In the genomic region with DNA sequence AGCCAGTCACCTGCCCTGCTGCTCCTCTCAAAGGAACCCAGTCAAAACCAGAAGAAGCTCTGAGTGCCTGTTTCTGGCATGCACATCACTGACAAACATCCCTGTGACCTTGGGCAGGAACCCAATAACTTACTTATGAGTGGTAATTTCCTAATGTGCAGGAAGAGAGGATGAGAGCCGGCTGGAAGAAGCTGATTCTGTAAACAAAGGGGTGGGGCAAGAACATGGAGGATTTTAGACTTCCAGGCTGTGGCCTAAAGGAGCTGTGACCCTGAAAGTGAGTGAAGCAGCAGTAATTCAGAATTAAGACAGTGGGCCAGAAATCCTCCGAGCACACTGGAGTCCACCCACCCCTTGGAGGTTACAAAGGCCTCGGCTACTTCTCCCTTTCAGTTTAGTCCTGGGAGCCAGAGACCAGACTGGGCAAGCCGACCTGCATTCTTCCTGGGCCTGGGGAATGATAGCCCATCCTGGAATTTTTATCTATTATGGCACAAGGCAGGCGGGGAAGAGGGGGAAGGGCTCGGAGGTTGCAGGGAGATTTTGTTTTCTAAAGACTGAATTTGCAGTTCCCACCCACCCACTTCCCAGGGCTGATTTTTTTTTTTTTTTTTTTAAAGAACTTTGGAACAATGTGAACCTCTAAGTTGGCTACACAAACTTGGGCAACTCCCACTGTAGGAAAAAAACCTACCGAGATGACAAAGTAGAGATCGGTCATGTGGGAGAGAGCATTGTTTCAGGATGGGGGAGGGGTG, we compare ENCODE assay signal across 8 mouse cellular contexts. TPM values are rescaled to one million over a fixed set of nuclear protein-coding genes. Genes with fewer than 3 reads are reported as not detected.
DNase-seq lines count a peak whose midpoint lies in the region; ATAC-seq and TF ChIP-seq lines count a peak whose summit lies in the region.

No protein-coding gene starts in this region.

- ATAC-seq in intestine, postnatal 0 days: no peak
- ATAC-seq in monocyte, adult 5-6 weeks (replicated peaks; ENCODE audit: insufficient number of reproducible peaks, low FRiP score, low TSS enrichment, poor library complexity, severe bottlenecking): no peak

- no peaks in the 10 kb centered on the region for H3K27me3 ChIP-seq in CH12.LX (replicated peaks)
- no peaks in the 10 kb centered on the region for H3K27me3 ChIP-seq in intestine, postnatal 0 days (replicated peaks; ENCODE audit: control insufficient read depth, insufficient read depth, low read length)

- in situ Hi-C loops in CH12.LX (cut with MboI; ENCODE audit: low pct_ligation_motif_present, low pct_unique_long_range_greater_than_20kb, low sequenced_read_pairs): no loop called here

- H3K9me3 ChIP-seq in CH12.LX (replicated peaks; ENCODE audit: low read length): no peaks in the 10 kb centered on the region
- no peaks in the 10 kb centered on the region for H3K9me3 ChIP-seq in intestine, postnatal 0 days (ENCODE audit: control insufficient read depth)

- TF ChIP-seq EP300 in CH12.LX (IDR thresholded peaks at IDR 0.05; ENCODE audit: low read length): no peak

- peaks cover 0 to under 1% of the 10 kb centered on the region in 2 experiments for H3K36me3 ChIP-seq in CH12.LX (replicated peaks in 1 of 2; ENCODE audit: control insufficient read depth in 1 of 2, insufficient read depth in 1 of 2, low read length in 1 of 2)
- no peaks in the 10 kb centered on the region for H3K36me3 ChIP-seq in intestine, postnatal 0 days (ENCODE audit: control insufficient read depth, insufficient read depth)

- peak overlapping the region; percentile 70 for H3K9ac ChIP-seq in CH12.LX (ENCODE audit: insufficient read depth, low read depth)
- H3K9ac ChIP-seq in intestine, postnatal 0 days (ENCODE audit: low read depth, low read length): no peak overlapping the region

- no peak for TF ChIP-seq CTCF in CH12.LX (conservative IDR thresholded peaks at IDR 0.05 in 1 of 2, IDR thresholded peaks at IDR 0.05 in 1 of 2; ENCODE audit: low read depth in 2 of 2, low read length in 2 of 2)
- TF ChIP-seq CTCF in intestine, postnatal 0 days (IDR thresholded peaks at IDR 0.05; ENCODE audit: low read depth): no peak

- peak overlapping the region; percentile 85 for H3K4me2 ChIP-seq in CH12.LX (ENCODE audit: insufficient read depth, low read depth, poor library complexity, severe bottlenecking)
- 0 out of 2 replicates have a peak overlapping the region, but pooled peaks have one; percentile 14 for H3K4me2 ChIP-seq in intestine, postnatal 0 days (replicated peaks; ENCODE audit: low read depth)

- WGBS in intestine, postnatal 0 days: 12% methylated on average over 8 of the region's 8 CpGs

- DNase-seq in CH12.LX (ENCODE audit: extremely low read depth): no peak
- DNase-seq in adrenal gland, postnatal 36 days: peak; percentile 72 to 77
- DNase-seq in heart, adult 11 months: peak; percentile 97
- DNase-seq in lung, adult 18-20 months: peak; percentile 72 to 86
- DNase-seq in retina, postnatal 1 day: peak; percentile 71
- DNase-seq in frontal cortex, postnatal 25 days (ENCODE audit: low spot score in 2 of 2): no peak

- peaks cover 20 to 60% of the 10 kb centered on the region in 2 experiments for H3K4me1 ChIP-seq in CH12.LX (ENCODE audit: control insufficient read depth in 1 of 2, insufficient read depth in 2 of 2)
- H3K4me1 ChIP-seq in intestine, postnatal 0 days (replicated peaks; ENCODE audit: control insufficient read depth, insufficient read depth, low read length): peaks cover 32% of the 10 kb centered on the region

- peak; percentile 26; the same call in 1 of the 2 replicates for TF ChIP-seq POLR2A in CH12.LX (IDR thresholded peaks at IDR 0.05; ENCODE audit: low read depth, low read length)

- TF ChIP-seq RAD21 in CH12.LX (IDR thresholded peaks at IDR 0.05; ENCODE audit: low read depth, low read length): no peak

- peak overlapping the region in 1 of 3 experiments; percentile 11 for H3K4me3 ChIP-seq in CH12.LX (replicated peaks in 1 of 3; ENCODE audit: low read depth in 2 of 3, low read length in 2 of 3, poor library complexity in 1 of 3)
- H3K4me3 ChIP-seq in intestine, postnatal 0 days (ENCODE audit: low read depth, low read length): no peak overlapping the region

- peaks cover 9% of the 10 kb centered on the region for H3K79me2 ChIP-seq in CH12.LX (replicated peaks; ENCODE audit: control insufficient read depth, extremely low read depth, insufficient read depth, poor library complexity, severe bottlenecking)

- peak overlapping the region; percentile 72 for H3K27ac ChIP-seq in CH12.LX (ENCODE audit: insufficient read depth, low read depth)
- peak overlapping the region; percentile 79 for H3K27ac ChIP-seq in intestine, postnatal 0 days (ENCODE audit: low read depth, low read length)

- dilution Hi-C loops in CH12.LX (cut with MboI; ENCODE audit: extremely low pct_ligation_motif_present, extremely low pct_unique_long_range_greater_than_20kb, low sequenced_read_pairs): no loop called here

TF ChIP-seq in CH12.LX, 34 proteins besides CTCF, POLR2A, EP300 and RAD21:
- TF ChIP-seq NELFE (IDR thresholded peaks at IDR 0.05; ENCODE audit: low read depth, low read length): no peak
- no peak for TF ChIP-seq ELF1 (IDR thresholded peaks at IDR 0.05; ENCODE audit: low read depth, low read length)
- TF ChIP-seq ZMIZ1 (IDR thresholded peaks at IDR 0.05; ENCODE audit: low read depth, low read length): no peak
- no peak for TF ChIP-seq BHLHE40 (IDR thresholded peaks at IDR 0.05; ENCODE audit: low read depth, low read length)
- TF ChIP-seq KAT2A (IDR thresholded peaks at IDR 0.05; ENCODE audit: insufficient replicate concordance, low read length): no peak
- no peak for TF ChIP-seq ZKSCAN1 (IDR thresholded peaks at IDR 0.05; ENCODE audit: borderline replicate concordance, low read depth, low read length)
- no peak for TF ChIP-seq POLR2AphosphoS2 (IDR thresholded peaks at IDR 0.05; ENCODE audit: low read depth, low read length)
- no peak for TF ChIP-seq SMC3 (IDR thresholded peaks at IDR 0.05; ENCODE audit: low read depth, low read length)
- no peak for TF ChIP-seq MAZ (IDR thresholded peaks at IDR 0.05; ENCODE audit: low read depth, low read length)
- no peak for TF ChIP-seq ETS1 (conservative IDR thresholded peaks at IDR 0.05; ENCODE audit: low read depth, low read length)
- no peak for TF ChIP-seq RCOR1 (conservative IDR thresholded peaks at IDR 0.05; ENCODE audit: low read depth, low read length)
- TF ChIP-seq USF1 (IDR thresholded peaks at IDR 0.05; ENCODE audit: low read depth, low read length): no peak
- no peak for TF ChIP-seq TCF12 (IDR thresholded peaks at IDR 0.05; ENCODE audit: low read depth, low read length)
TF ChIP-seq in CH12.LX: peak in this region for 0.

RNA-seq across cellular contexts. Expression of a gene that starts 35.0 kb away (rescaled TPM):
- total RNA-seq in CH12.LX (2012; rRNA removed): 49.8 and 55.0 TPM in 2 replicates
- 35.1 and 37.6 TPM in 2 replicates for total RNA-seq in CH12.LX (2014; rRNA removed)
- 49.1 and 56.1 TPM in 2 replicates for polyA plus RNA-seq in CH12.LX (2012; ENCODE audit: insufficient read length, low read depth)
- 100 to 1,000 TPM; 103 to 107 TPM for total RNA-seq in adrenal gland, postnatal 36 days (2021)
- 43.8 and 48.8 TPM in 2 replicates for polyA plus RNA-seq in intestine, postnatal 0 days (2015; fragmentation: Nextera tagmentation; extraction: Ambion mirVana)
- total RNA-seq in monocyte, adult 5-6 weeks (2017): 37.3 to 55.9 TPM (median 44.9 TPM) in 3 replicates

Comparison
In these comparisons a context has a peak if more than half of its experiments do, and no peak if none do; other contexts are left out.
1. DNase-seq: peak in adrenal gland, postnatal 36 days (2 of 2), heart, adult 11 months (single experiment), lung, adult 18-20 months (2 of 2) and retina, postnatal 1 day (single experiment); none in CH12.LX (single experiment) and frontal cortex, postnatal 25 days (0 of 2).